Mouse (Mus musculus): ENCODE results near the gene Supt16. TPM values are rescaled to one million over a fixed set of nuclear protein-coding genes. Genes with fewer than 3 reads are reported as not detected.

Supt16 gene
- polyA plus RNA-seq (2015; fragmentation: Nextera tagmentation; extraction: Ambion mirVana), result 62.4 and 64.6 TPM in 2 replicates

- H3K27me3 ChIP-seq, result no peaks in the 10 kb centered on the region
- peak within 1 kb of the TSS; percentile 77 for H3K4me2 ChIP-seq
- H3K9ac ChIP-seq, result peak within 1 kb of the TSS; percentile 98
- H3K9me3 ChIP-seq, result no peaks in the 10 kb centered on the region
- peak; percentile 96 for ATAC-seq (ENCODE audit: borderline replicate concordance, extremely low read depth, low FRiP score, low TSS enrichment)
- H3K4me3 ChIP-seq, result peak within 1 kb of the TSS; percentile 95
- H3K36me3 ChIP-seq, result peaks cover 30% of the 10 kb centered on the region
- peaks cover 20% of the 10 kb centered on the region for H3K4me1 ChIP-seq
- 0% methylated on average over 57 of the region's 59 CpGs for WGBS
- peak within 1 kb of the TSS; percentile 99 for H3K27ac ChIP-seq
These were observed at the start of gene Supt16 for GRCm38 (mm10) chr14:52197156-52197878. Supt16 (minus strand) TSS chr14:52197416.

GRCm38 (mm10) chr14:52246129-52246528, 48.9 kb upstream of the Supt16 start:
- Histone ChIP-seq H3K36me3 (no peaks in the 10 kb centered on the region), H3K4me3 (no peak overlapping the region), H3K9me3 (no peaks in the 10 kb centered on the region), H3K27ac (no peak overlapping the region), H3K9ac (no peak overlapping the region), H3K27me3 (no peaks in the 10 kb centered on the region), H3K4me1 (peaks cover 15% of the 10 kb centered on the region), H3K4me2 (no peak overlapping the region)
- 69% methylated on average over 4 of the region's 4 CpGs for WGBS
- ATAC-seq (ENCODE audit: borderline replicate concordance, extremely low read depth, low FRiP score, low TSS enrichment), result no peak

- no peak; the same call in 1 of the 2 replicates for ATAC-seq (ENCODE audit: borderline replicate concordance, extremely low read depth, low FRiP score, low TSS enrichment)
- 10% methylated on average over 7 of the region's 7 CpGs for WGBS
- H3K9me3 ChIP-seq, result no peaks in the 10 kb centered on the region
- H3K9ac ChIP-seq, result peak overlapping the region; percentile 67
- peaks cover 15% of the 10 kb centered on the region for H3K4me1 ChIP-seq
- H3K4me3 ChIP-seq, result peak overlapping the region; percentile 67
- peak overlapping the region; percentile 88 for H3K27ac ChIP-seq
- H3K4me2 ChIP-seq, result peak overlapping the region; percentile 85
- H3K27me3 ChIP-seq, result no peaks in the 10 kb centered on the region
- H3K36me3 ChIP-seq, result 0 out of 2 replicates have a peak, but pooled peaks cover 3% of the 10 kb centered on the region
These were observed 47.5 kb upstream of the Supt16 start for GRCm38 (mm10) chr14:52244690-52245042.

GRCm38 (mm10) chr14:52244041-52244689, 46.9 kb upstream of the Supt16 start:
- H3K9ac ChIP-seq, result peak overlapping the region; percentile 67
- H3K4me1 ChIP-seq, result peaks cover 15% of the 10 kb centered on the region
- peak; percentile 99 for ATAC-seq (ENCODE audit: borderline replicate concordance, extremely low read depth, low FRiP score, low TSS enrichment)
- under 1% methylated on average over 32 of the region's 32 CpGs for WGBS
- no peaks in the 10 kb centered on the region for H3K9me3 ChIP-seq
- H3K27ac ChIP-seq, result peak overlapping the region; percentile 88
- peak overlapping the region; percentile 85 for H3K4me2 ChIP-seq
- no peaks in the 10 kb centered on the region for H3K27me3 ChIP-seq
- H3K36me3 ChIP-seq, result 0 out of 2 replicates have a peak, but pooled peaks cover 6% of the 10 kb centered on the region
- H3K4me3 ChIP-seq, result peak overlapping the region; percentile 67

- no peak overlapping the region for H3K27ac ChIP-seq
- no peak overlapping the region for H3K4me2 ChIP-seq
- no peaks in the 10 kb centered on the region for H3K4me1 ChIP-seq
- no peaks in the 10 kb centered on the region for H3K9me3 ChIP-seq
- no peak overlapping the region for H3K4me3 ChIP-seq
- no peak overlapping the region for H3K9ac ChIP-seq
- 95% methylated on average over 1 of the region's 1 CpGs for WGBS
- no peak for ATAC-seq (ENCODE audit: borderline replicate concordance, extremely low read depth, low FRiP score, low TSS enrichment)
- no peaks in the 10 kb centered on the region for H3K27me3 ChIP-seq
- H3K36me3 ChIP-seq, result peaks cover 61% of the 10 kb centered on the region
These were observed 39.0 kb upstream of the Supt16 start for GRCm38 (mm10) chr14:52236216-52236615.

GRCm38 (mm10) chr14:52235165-52235564, 37.9 kb upstream of the Supt16 start:
- Histone ChIP-seq H3K4me1 (no peaks in the 10 kb centered on the region), H3K4me2 (no peak overlapping the region), H3K27me3 (no peaks in the 10 kb centered on the region), H3K9me3 (no peaks in the 10 kb centered on the region), H3K36me3 (peaks cover 69% of the 10 kb centered on the region), H3K9ac (no peak overlapping the region), H3K27ac (no peak overlapping the region), H3K4me3 (no peak overlapping the region)
- WGBS, result 92% methylated on average over 7 of the region's 7 CpGs
- no peak for ATAC-seq (ENCODE audit: borderline replicate concordance, extremely low read depth, low FRiP score, low TSS enrichment)

- no peaks in the 10 kb centered on the region for H3K27me3 ChIP-seq
- 78% methylated on average over 6 of the region's 6 CpGs for WGBS
- no peak overlapping the region for H3K27ac ChIP-seq
- peaks cover 92% of the 10 kb centered on the region for H3K36me3 ChIP-seq
- H3K4me2 ChIP-seq, result no peak overlapping the region
- ATAC-seq (ENCODE audit: borderline replicate concordance, extremely low read depth, low FRiP score, low TSS enrichment), result no peak
- H3K9me3 ChIP-seq, result no peaks in the 10 kb centered on the region
- H3K9ac ChIP-seq, result no peak overlapping the region
- H3K4me3 ChIP-seq, result no peak overlapping the region
- H3K4me1 ChIP-seq, result no peaks in the 10 kb centered on the region
These were observed 35.0 kb upstream of the Supt16 start for GRCm38 (mm10) chr14:52232249-52232648.

- H3K4me1 ChIP-seq, result no peaks in the 10 kb centered on the region
- no peak overlapping the region for H3K4me2 ChIP-seq
- peaks cover 91% of the 10 kb centered on the region for H3K36me3 ChIP-seq
- no peak overlapping the region for H3K9ac ChIP-seq
- H3K27ac ChIP-seq, result no peak overlapping the region
- WGBS, result 88% methylated on average over 2 of the region's 2 CpGs
- no peak for ATAC-seq (ENCODE audit: borderline replicate concordance, extremely low read depth, low FRiP score, low TSS enrichment)
- H3K27me3 ChIP-seq, result no peaks in the 10 kb centered on the region
- no peaks in the 10 kb centered on the region for H3K9me3 ChIP-seq
- H3K4me3 ChIP-seq, result no peak overlapping the region
These were observed 28.8 kb upstream of the Supt16 start for GRCm38 (mm10) chr14:52225972-52226371.

GRCm38 (mm10) chr14:52217261-52217660, 20.0 kb upstream of the Supt16 start:
- Histone ChIP-seq H3K27ac (no peak overlapping the region), H3K4me2 (no peak overlapping the region), H3K9ac (no peak overlapping the region), H3K4me3 (no peak overlapping the region), H3K36me3 (peaks cover 88% of the 10 kb centered on the region), H3K9me3 (no peaks in the 10 kb centered on the region), H3K4me1 (no peaks in the 10 kb centered on the region), H3K27me3 (no peaks in the 10 kb centered on the region)
- 84% methylated on average over 5 of the region's 5 CpGs for WGBS
- ATAC-seq (ENCODE audit: borderline replicate concordance, extremely low read depth, low FRiP score, low TSS enrichment), result no peak

GRCm38 (mm10) chr14:52199412-52199811, 2.2 kb upstream of the Supt16 start:
- WGBS, result 95% methylated on average over 4 of the region's 4 CpGs
- no peak for ATAC-seq (ENCODE audit: borderline replicate concordance, extremely low read depth, low FRiP score, low TSS enrichment)

GRCm38 (mm10) chr14:52198141-52198540, 925 bp upstream of the Supt16 start:
- Histone ChIP-seq H3K4me2 (peak overlapping the region; percentile 77), H3K9me3 (no peaks in the 10 kb centered on the region), H3K27me3 (no peaks in the 10 kb centered on the region), H3K27ac (peak overlapping the region; percentile 99), H3K9ac (0 out of 2 replicates have a peak overlapping the region, but pooled peaks have one; percentile 27), H3K4me3 (peak overlapping the region; percentile 95), H3K36me3 (peaks cover 31% of the 10 kb centered on the region), H3K4me1 (peaks cover 20% of the 10 kb centered on the region)
- 12% methylated on average over 3 of the region's 3 CpGs for WGBS
- no peak for ATAC-seq (ENCODE audit: borderline replicate concordance, extremely low read depth, low FRiP score, low TSS enrichment)

More at GRCm38 (mm10) chr14:52199412-52199811, 2.2 kb upstream of the Supt16 start:
- no peak overlapping the region for H3K27ac ChIP-seq
- H3K4me1 ChIP-seq, result peaks cover 20% of the 10 kb centered on the region
- H3K27me3 ChIP-seq, result no peaks in the 10 kb centered on the region
- no peak overlapping the region for H3K4me2 ChIP-seq
- H3K9ac ChIP-seq, result no peak overlapping the region
- H3K4me3 ChIP-seq, result no peak overlapping the region
- peaks cover 41% of the 10 kb centered on the region for H3K36me3 ChIP-seq
- no peaks in the 10 kb centered on the region for H3K9me3 ChIP-seq
